Mouse (Mus musculus) olfactory bulb, adult 2 months (tissue): Measurements from ENCODE around the gene Gstcd.

ENCODE experiments used
- CTCF ChIP-seq: fragments of 200-500 bp; IDR thresholded peaks from 2 replicates; pipeline ENCODE4 v1.5.1; 2012; ENCODE audit warnings: low read depth, mild to moderate bottlenecking, low read length, moderate library complexity; ENCODE audit not compliant: insufficient read depth
- POLR2A ChIP-seq: fragments of 200-500 bp; IDR thresholded peaks from 2 replicates; pipeline ENCODE4 v1.6.1; 2012; ENCODE audit warnings: mild to moderate bottlenecking, low read depth, low read length, moderate library complexity; ENCODE audit not compliant: insufficient read depth

DNA sequence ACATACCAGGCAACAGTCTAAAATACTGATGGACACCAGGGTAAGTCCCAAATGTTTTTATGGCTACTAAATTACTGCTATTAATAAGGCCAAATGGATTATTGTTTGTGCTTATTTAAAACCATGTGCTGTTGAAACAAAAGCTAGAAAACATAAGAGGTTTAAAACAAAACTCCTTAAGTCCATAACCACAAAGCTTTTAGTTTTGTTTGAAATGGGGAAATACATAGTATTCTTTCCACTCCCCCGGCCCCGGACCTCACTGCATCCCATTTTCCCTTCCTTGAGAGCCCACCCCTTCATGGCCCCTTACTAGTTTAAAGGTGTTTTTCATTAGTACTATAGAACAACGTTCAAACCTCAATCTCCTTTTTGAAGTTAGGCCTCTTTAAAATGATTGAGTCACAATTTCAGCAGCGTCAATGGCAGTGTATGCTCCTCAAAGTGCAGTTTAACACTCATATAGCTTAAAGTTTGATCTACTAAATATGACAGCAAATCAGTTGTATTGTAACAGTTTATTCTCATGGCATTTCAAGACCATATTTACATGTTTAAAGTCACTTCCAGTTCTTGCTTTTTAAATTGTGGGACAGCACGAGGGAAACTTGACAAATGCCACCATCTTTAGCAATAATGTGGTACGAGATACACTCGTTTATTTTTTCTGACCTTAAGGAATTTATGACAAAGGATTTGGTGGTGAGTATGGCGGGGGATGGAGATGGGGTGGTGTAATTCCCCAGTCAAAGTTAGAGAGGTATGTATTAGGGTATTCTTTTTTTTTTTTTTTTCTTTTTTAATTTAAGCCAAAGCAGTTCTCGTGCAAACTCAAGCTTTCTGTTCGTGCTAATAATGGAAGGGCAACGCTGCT is 1.3 kb downstream of the Gstcd start:
- TF ChIP-seq POLR2A (no peak), CTCF (no peak)
